Mouse (Mus musculus): Measurements from ENCODE around the gene Gprc5d. TPM values are rescaled to one million over a fixed set of nuclear protein-coding genes. Genes with fewer than 3 reads are reported as not detected.

The Gprc5d gene
- polyA plus RNA-seq, 1 experiment from 2014 or later = not detected

DNA sequence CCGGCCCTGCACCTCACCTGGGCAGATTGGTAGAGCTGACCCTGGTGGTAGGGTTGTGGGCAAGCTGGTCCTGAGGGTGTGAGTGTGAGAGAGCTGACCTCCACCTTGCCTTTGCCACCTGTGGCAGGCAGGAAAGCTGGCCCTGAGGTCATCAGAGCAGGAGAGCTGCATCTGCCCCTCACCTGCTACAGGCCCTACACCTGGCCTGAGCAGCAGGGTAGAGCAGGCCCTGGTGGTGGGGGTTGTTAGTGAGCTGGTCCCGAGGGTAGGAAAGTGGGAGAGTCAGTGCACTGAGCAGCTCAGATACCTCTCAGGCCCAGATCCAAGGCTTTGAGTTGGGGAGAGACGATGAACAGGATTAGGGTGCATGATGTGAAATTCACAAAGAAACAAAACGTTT lies 31.6 kb upstream of the Gprc5d start:
- 87% methylated on average over 4 of the region's 4 CpGs for WGBS
- no peak overlapping the region for H3K9ac ChIP-seq
- no peak for ATAC-seq (ENCODE audit: low read depth)
- no peaks in the 10 kb centered on the region for H3K27me3 ChIP-seq
- H3K9me3 ChIP-seq = no peaks in the 10 kb centered on the region
- no peaks in the 10 kb centered on the region for H3K4me1 ChIP-seq (replicated peaks)
- no peaks in the 10 kb centered on the region for H3K36me3 ChIP-seq
- no peak overlapping the region for H3K4me2 ChIP-seq
- no peak overlapping the region for H3K4me3 ChIP-seq
- no peak overlapping the region for H3K27ac ChIP-seq (replicated peaks)

DNA sequence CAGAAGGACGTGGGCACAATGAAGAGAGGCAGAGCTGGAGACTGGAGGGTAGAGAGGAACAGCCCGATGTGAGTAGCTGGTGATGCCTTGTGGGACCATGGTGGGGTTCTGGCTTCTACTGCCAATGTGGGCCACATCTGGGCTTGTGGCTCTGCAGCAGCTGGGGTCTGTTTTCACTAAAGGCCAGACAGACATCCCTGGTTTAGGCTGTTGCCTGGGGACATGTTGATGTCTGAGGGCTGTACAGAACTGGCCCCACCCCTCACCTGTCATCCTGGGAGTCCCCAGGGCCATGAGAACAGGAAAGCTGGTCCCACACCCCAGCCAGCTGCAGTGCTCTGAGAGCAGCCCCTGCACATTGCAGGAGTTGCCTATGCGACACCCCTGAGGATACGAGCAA lies 31.1 kb upstream of the Gprc5d start:
- Histone ChIP-seq H3K36me3 (no peaks in the 10 kb centered on the region), H3K27ac (replicated peaks) (no peak overlapping the region), H3K9ac (no peak overlapping the region), H3K4me2 (no peak overlapping the region), H3K4me1 (replicated peaks) (no peaks in the 10 kb centered on the region), H3K4me3 (no peak overlapping the region), H3K27me3 (no peaks in the 10 kb centered on the region), H3K9me3 (no peaks in the 10 kb centered on the region)
- WGBS = 83% methylated on average over 4 of the region's 4 CpGs
- ATAC-seq (ENCODE audit: low read depth) = no peak

DNA sequence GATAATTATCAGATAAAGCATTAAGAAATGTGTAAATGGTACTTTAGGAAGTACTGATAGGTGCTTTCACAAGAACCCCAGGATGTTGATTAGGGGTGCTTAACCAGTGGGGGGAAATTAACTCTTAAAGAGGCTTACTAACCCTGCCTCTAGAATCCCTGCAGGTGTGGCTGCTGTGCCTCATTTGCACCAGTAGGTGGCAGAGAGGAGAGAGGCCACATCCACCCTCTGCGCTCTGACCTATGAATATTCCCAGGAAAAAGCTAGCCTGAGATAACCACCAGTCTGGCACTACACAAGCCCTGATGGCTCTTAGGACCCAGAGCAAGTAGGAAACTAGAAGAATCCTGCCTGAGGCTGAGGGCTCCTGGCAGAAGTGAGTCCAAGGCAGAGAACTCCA lies 30.4 kb upstream of the Gprc5d start:
- no peaks in the 10 kb centered on the region for H3K27me3 ChIP-seq
- H3K4me2 ChIP-seq = no peak overlapping the region
- no peak for ATAC-seq (ENCODE audit: low read depth)
- no peak overlapping the region for H3K27ac ChIP-seq (replicated peaks)
- H3K4me1 ChIP-seq (replicated peaks) = no peaks in the 10 kb centered on the region
- WGBS = 42% methylated on average over 1 of the region's 1 CpGs
- no peak overlapping the region for H3K9ac ChIP-seq
- no peaks in the 10 kb centered on the region for H3K9me3 ChIP-seq
- H3K4me3 ChIP-seq = no peak overlapping the region
- no peaks in the 10 kb centered on the region for H3K36me3 ChIP-seq

DNA sequence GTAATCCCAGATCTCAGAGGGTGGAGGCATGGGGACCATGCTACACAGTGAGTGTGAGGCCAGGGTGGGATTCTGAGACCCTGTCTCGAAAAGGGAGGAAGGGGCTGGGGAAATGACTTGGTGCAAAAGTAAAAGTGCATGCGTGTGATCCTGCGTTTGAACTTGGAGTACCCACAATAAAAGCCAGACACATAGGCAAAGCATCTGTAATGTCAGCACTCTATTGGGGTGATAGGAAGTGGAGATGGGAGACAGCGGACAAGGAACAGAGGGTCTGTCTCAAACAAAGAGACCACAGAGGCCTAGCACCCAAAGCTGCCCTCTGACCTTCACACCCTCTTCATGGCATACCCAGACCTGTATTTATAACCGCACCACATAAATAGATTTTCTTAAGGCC lies 27.9 kb upstream of the Gprc5d start:
- ATAC-seq (ENCODE audit: low read depth) = no peak
- Histone ChIP-seq H3K27ac (replicated peaks) (no peak overlapping the region), H3K27me3 (no peaks in the 10 kb centered on the region), H3K9ac (no peak overlapping the region), H3K36me3 (no peaks in the 10 kb centered on the region), H3K4me3 (no peak overlapping the region), H3K9me3 (no peaks in the 10 kb centered on the region), H3K4me1 (replicated peaks) (no peaks in the 10 kb centered on the region; the same call in 1 of the 2 replicates), H3K4me2 (no peak overlapping the region)
- 89% methylated on average over 5 of the region's 5 CpGs for WGBS

DNA sequence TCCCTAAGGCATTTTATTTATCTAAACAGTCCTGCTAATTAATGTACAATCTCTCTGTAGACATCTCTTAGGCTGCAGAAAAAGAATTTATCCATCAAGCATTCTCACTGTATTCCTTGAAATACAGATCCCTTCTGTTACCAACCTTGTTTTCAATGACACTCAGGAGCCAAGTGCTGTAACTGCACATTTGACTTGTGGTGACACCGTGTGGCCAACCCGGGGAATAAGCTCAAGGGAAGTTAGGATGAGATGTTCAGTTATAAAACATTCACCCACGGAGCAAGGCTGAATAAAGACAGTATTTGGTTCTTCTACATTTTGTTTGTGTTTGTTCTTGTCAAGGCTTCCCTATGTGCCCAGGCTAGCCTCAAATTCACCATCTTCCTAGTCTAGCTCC lies 26.4 kb upstream of the Gprc5d start:
- no peak overlapping the region for H3K9ac ChIP-seq
- no peaks in the 10 kb centered on the region; the same call in 1 of the 2 replicates for H3K4me1 ChIP-seq (replicated peaks)
- H3K27me3 ChIP-seq = no peaks in the 10 kb centered on the region
- no peaks in the 10 kb centered on the region for H3K9me3 ChIP-seq
- ATAC-seq (ENCODE audit: low read depth) = no peak
- no peaks in the 10 kb centered on the region for H3K36me3 ChIP-seq
- WGBS = 5% methylated on average over 3 of the region's 3 CpGs
- no peak overlapping the region for H3K4me3 ChIP-seq
- no peak overlapping the region for H3K27ac ChIP-seq (replicated peaks)
- no peak overlapping the region for H3K4me2 ChIP-seq

DNA sequence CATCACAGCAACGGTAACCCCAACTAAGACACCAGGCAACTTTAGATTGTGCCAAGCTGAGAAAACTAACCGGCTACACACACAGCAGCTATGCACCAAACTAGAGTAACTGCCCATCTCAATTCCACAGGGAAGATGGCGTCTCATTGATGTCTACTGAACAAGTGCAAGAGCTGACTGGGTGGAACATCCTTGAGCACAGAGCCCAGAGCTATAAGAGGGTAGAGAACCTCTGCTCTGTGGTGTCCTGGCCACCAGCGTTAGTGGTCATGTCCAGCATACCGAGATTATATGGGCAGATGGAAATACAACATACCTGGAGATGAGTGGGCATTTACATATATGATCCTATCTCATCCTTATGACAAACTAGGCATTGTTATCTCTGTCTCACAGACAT lies 25.1 kb upstream of the Gprc5d start:
- 94% methylated on average over 5 of the region's 5 CpGs for WGBS
- H3K9me3 ChIP-seq = no peaks in the 10 kb centered on the region
- no peak for ATAC-seq (ENCODE audit: low read depth)

DNA sequence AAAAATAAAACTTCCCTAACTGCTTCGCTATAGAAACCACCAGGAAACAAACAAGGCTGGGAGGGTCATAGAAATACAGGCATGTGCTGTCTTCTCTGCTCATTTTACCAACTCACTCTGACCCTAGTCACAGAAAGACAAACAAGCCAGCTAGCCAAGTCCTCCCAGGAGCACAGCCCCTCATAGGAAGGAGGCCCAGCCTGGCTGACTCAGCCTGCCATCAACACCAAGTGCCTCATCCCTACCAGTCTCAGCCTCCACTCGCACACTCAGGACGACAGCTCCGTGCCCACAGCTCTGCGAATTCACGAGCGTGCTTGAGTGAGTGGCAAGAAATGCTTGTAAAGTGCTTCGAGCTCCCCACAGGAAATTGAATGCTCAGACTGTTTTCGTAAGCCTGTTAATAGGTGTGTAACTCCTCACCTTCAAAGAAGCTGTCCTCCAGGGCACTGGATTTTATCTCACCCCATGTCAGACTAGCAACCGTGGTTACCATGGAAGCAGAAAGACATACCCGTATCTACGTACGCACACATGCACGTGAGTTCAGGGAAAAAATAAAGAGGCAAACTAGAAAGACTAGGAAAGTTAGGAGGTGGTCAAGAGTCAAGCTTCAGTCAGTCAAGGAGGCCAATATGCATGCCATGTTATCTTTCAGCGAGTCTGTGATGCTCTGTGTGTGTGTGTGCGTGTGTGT lies 23.5 kb upstream of the Gprc5d start:
- Histone ChIP-seq H3K36me3 (no peaks in the 10 kb centered on the region), H3K4me2 (no peak overlapping the region), H3K27me3 (no peaks in the 10 kb centered on the region), H3K27ac (replicated peaks) (no peak overlapping the region), H3K4me1 (replicated peaks) (peaks cover 16% of the 10 kb centered on the region), H3K4me3 (no peak overlapping the region), H3K9ac (no peak overlapping the region), H3K9me3 (no peaks in the 10 kb centered on the region)
- WGBS = 73% methylated on average over 16 of the region's 16 CpGs
- ATAC-seq (ENCODE audit: low read depth) = no peak

More for the DNA sequence above, 25.1 kb upstream of the Gprc5d start:
- Histone ChIP-seq H3K27ac (replicated peaks) (no peak overlapping the region), H3K9ac (no peak overlapping the region), H3K36me3 (no peaks in the 10 kb centered on the region), H3K27me3 (no peaks in the 10 kb centered on the region), H3K4me1 (replicated peaks) (peaks cover 10% of the 10 kb centered on the region; the same call in 1 of the 2 replicates), H3K4me3 (no peak overlapping the region), H3K4me2 (no peak overlapping the region)

DNA sequence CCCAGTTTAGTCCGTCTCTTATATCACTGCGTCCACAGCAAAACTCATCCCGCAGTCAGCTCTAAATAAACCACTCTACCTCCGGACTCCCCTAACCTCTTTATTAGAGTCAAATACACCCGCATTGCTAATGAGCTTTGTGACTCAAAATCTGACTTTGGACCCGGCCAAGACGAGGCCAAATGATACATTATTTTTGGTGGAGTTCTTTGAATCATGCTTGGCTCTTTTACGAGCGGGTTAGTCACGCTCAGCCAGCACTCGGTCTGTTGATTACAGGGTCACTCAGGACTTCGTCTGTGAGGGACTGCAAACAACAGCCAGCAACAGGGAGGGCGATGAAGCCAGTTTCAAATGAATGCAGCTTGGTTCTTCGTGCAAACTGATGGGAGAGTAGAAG lies 20.7 kb upstream of the Gprc5d start:
- H3K9ac ChIP-seq = no peak overlapping the region
- no peak for ATAC-seq (ENCODE audit: low read depth)
- 28% methylated on average over 14 of the region's 14 CpGs for WGBS
- no peak overlapping the region for H3K4me2 ChIP-seq
- H3K9me3 ChIP-seq = no peaks in the 10 kb centered on the region
- no peaks in the 10 kb centered on the region for H3K36me3 ChIP-seq
- H3K27me3 ChIP-seq = no peaks in the 10 kb centered on the region
- peaks cover 20% of the 10 kb centered on the region for H3K4me1 ChIP-seq (replicated peaks)
- H3K4me3 ChIP-seq = no peak overlapping the region
- no peak overlapping the region for H3K27ac ChIP-seq (replicated peaks)

DNA sequence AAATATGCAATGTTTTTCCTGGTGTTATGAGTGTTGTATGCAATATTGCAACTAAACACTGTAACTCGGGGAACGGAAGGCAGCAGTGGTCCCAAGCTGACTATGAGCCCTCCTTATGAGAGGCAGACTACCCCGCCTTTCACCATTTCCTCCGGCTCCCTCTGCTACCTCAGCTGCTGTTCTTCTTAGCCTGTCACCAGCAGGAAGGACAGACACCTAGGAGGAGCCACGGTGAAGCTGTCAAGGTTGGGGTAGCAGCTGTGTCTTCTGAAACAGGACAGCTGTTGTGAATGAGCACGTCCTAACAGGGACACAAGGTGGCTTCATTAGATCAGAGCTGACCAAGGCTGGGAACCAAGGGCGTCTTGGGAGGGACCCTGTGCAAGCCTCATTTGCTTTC lies 20.1 kb upstream of the Gprc5d start:
- 60% methylated on average over 7 of the region's 7 CpGs for WGBS
- Histone ChIP-seq H3K9me3 (no peaks in the 10 kb centered on the region), H3K4me3 (no peak overlapping the region), H3K27me3 (no peaks in the 10 kb centered on the region), H3K4me2 (no peak overlapping the region), H3K27ac (replicated peaks) (no peak overlapping the region), H3K36me3 (no peaks in the 10 kb centered on the region), H3K4me1 (replicated peaks) (peaks cover 20% of the 10 kb centered on the region), H3K9ac (no peak overlapping the region)
- ATAC-seq (ENCODE audit: low read depth) = no peak

DNA sequence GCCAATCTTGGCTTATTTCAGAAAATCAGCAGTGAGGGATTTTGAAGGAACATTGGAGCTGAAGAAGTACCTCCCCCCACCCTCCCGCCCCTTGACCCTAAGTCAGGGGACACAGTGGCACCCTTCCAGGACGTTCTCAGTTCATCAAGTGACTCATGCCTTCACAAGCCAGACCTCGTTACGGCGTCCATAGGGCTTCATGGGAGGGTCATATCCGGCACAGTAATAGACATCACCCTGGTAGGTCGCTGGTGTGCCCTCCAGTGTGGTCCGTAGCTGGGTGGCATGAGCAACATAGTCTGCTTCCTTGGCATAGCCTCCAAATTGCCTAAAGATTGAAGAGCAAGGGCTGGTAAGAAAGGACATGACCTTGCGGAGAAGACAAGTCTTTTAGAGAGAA lies 19.7 kb upstream of the Gprc5d start:
- Histone ChIP-seq H3K27ac (replicated peaks) (no peak overlapping the region), H3K9me3 (no peaks in the 10 kb centered on the region), H3K27me3 (no peaks in the 10 kb centered on the region), H3K36me3 (no peaks in the 10 kb centered on the region), H3K4me2 (no peak overlapping the region), H3K9ac (no peak overlapping the region), H3K4me3 (no peak overlapping the region), H3K4me1 (replicated peaks) (peaks cover 20% of the 10 kb centered on the region)
- WGBS = 88% methylated on average over 9 of the region's 9 CpGs
- no peak for ATAC-seq (ENCODE audit: low read depth)

DNA sequence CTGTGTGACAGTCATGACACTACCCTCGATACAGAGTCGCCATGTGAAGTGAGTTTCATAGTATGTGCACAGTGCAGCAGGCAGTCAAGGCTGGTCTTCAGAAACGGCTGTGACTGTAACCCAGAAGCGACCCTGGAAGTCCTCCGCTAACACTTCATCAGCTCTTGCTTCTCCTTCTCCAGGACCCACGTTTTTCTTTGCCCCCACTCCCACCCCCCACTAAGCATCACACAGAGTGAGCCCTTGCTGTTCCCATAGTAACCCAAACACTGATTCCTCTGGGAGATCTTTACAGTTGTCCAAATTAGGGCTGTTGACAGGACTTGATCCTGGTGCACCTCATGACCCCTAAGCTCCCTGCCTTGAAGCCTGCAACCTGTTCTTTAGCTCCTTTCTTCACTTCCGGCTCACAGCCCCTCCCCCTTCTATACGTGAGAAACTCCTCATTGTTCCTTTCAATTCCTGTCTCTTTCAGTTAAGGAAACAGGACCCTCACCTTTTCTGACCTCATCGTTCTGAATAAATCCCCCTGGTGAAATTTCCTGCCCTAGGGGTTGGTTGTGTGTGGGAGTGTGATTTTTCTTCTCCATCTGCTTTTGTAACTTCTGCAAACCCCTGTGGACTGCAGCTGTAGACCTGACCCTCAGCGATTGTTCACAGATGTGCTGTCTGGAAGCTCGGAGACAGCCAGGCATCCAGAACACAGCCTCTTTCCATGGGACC lies 18.5 kb upstream of the Gprc5d start:
- no peak for ATAC-seq (ENCODE audit: low read depth)
- Histone ChIP-seq H3K27ac (replicated peaks) (no peak overlapping the region), H3K27me3 (no peaks in the 10 kb centered on the region), H3K4me2 (no peak overlapping the region), H3K4me3 (no peak overlapping the region), H3K4me1 (replicated peaks) (peaks cover 20% of the 10 kb centered on the region), H3K9me3 (no peaks in the 10 kb centered on the region), H3K9ac (no peak overlapping the region), H3K36me3 (no peaks in the 10 kb centered on the region)
- 32% methylated on average over 11 of the region's 11 CpGs for WGBS

DNA sequence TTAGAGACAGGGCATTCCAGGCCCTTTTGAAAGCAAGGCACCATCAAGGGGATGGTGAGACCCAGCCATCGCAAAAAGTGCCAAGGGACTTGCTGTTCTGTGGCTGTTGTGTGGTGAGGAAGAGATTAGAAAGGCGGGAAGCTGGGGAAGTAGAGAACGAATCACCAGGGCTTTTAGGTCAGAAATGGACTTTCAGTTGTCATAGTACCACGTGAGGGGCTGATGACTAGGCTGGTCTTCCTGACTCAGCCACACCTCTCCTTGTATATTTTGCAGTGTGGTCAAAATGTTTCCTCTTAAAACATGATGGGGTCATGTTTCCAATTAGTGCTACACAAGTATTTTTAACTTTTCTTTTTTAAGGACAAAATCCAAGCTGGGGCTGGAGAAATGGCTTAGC lies 17.7 kb upstream of the Gprc5d start:
- no peak for ATAC-seq (ENCODE audit: low read depth)
- no peak overlapping the region for H3K27ac ChIP-seq (replicated peaks)
- no peak overlapping the region for H3K4me2 ChIP-seq
- no peak overlapping the region for H3K9ac ChIP-seq
- H3K9me3 ChIP-seq = no peaks in the 10 kb centered on the region
- 84% methylated on average over 4 of the region's 4 CpGs for WGBS
- H3K27me3 ChIP-seq = no peaks in the 10 kb centered on the region
- peaks cover 20% of the 10 kb centered on the region for H3K4me1 ChIP-seq (replicated peaks)
- no peaks in the 10 kb centered on the region for H3K36me3 ChIP-seq
- no peak overlapping the region for H3K4me3 ChIP-seq

DNA sequence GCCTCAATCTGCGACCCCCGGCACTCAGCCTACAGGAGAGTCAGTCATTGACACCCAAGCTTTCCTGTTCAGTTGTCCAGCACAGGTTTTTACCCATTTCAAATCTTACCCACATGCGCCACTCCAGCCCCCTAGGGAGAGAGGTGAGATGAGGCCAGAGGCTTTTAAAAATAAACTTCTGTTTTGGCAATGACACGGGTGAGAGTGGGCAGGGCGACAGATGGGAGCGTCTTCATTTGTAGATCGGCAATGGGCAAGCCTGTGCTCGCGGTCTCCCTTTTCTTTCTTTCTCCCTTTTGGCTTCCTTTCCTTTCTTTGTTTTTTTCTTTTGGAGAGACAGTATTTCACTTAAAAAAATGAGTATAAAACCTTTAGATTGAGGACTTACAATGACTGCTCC lies 15.4 kb upstream of the Gprc5d start:
- no peak overlapping the region for H3K9ac ChIP-seq
- no peaks in the 10 kb centered on the region for H3K9me3 ChIP-seq
- no peak for ATAC-seq (ENCODE audit: low read depth)
- no peak overlapping the region for H3K4me3 ChIP-seq
- no peaks in the 10 kb centered on the region for H3K36me3 ChIP-seq
- peaks cover 13% of the 10 kb centered on the region for H3K4me1 ChIP-seq (replicated peaks)
- 95% methylated on average over 9 of the region's 9 CpGs for WGBS
- H3K4me2 ChIP-seq = no peak overlapping the region
- H3K27ac ChIP-seq (replicated peaks) = no peak overlapping the region
- no peaks in the 10 kb centered on the region for H3K27me3 ChIP-seq

Measured in neural tube, embryonic 13.5 days (tissue).